Mouse (Mus musculus) kidney, embryonic 14.5 days (tissue): ENCODE measurements at regions not wholly inside any gene's neighbourhood (a gene's known extent, or its start where the extent isn't known, plus 50 kb on each side); places are given as distances from the start of the nearest gene placed in this dataset.
A peak's percentile ranks its signal among the peaks of the same experiment; 100 is the strongest.
"Not testable (repeated sequence)": the region's sequence is repeated elsewhere in the genome, so short reads cannot be mapped to it uniquely, and the experiment has no call there.

Experiments
- ATAC-seq: fragments of 200-750 bp; cut with Nextera tagmentation; 2 replicates; pipeline ENCODE4 v1.8.0; 2017; ENCODE audit warnings: moderate number of reproducible peaks, mild to moderate bottlenecking, moderate TSS enrichment, moderate library complexity; ENCODE audit not compliant: low FRiP score, low TSS enrichment
- H3K27ac ChIP-seq: fragments of 300-500 bp; sonication (generic); 2 replicates; pipeline ENCODE4 v1.5.1; 2014; ENCODE audit warnings: low read depth, mild to moderate bottlenecking, low read length, moderate library complexity, mixed read lengths
- H3K27me3 ChIP-seq: fragments of 300-500 bp; sonication (generic); 2 replicates; pipeline ENCODE4 v1.6.1; 2014; ENCODE audit warnings: mild to moderate bottlenecking, low read length; ENCODE audit not compliant: control insufficient read depth, insufficient read depth
- H3K36me3 ChIP-seq: fragments of 300-500 bp; sonication (generic); 2 replicates; pipeline ENCODE4 v1.6.1; 2014; ENCODE audit warnings: low read length, mixed read lengths; ENCODE audit not compliant: control insufficient read depth, insufficient read depth
- H3K4me1 ChIP-seq: fragments of 300-500 bp; sonication (generic); 2 replicates; pipeline ENCODE4 v1.6.1; 2014; ENCODE audit warnings: low read length, mixed read lengths; ENCODE audit not compliant: control insufficient read depth, insufficient read depth
- H3K4me2 ChIP-seq: fragments of 300-500 bp; sonication (generic); replicated peaks from 2 replicates; pipeline ENCODE4 v1.6.1; 2014; ENCODE audit warnings: low read depth, mild to moderate bottlenecking, low read length
- H3K4me3 ChIP-seq: fragments of 300-500 bp; sonication (generic); 2 replicates; pipeline ENCODE4 v1.5.1; 2014; ENCODE audit warnings: mild to moderate bottlenecking, low read length
- H3K9ac ChIP-seq: fragments of 300-500 bp; sonication (generic); 2 replicates; pipeline ENCODE4 v1.6.1; 2014; ENCODE audit warnings: low read depth, mild to moderate bottlenecking, low read length, moderate library complexity
- H3K9me3 ChIP-seq: fragments of 300-500 bp; sonication (generic); 2 replicates; pipeline ENCODE4 v1.6.1; 2016; ENCODE audit warnings: low read length; ENCODE audit not compliant: control insufficient read depth
- WGBS: fragments of 180-500 bp; shearing (Covaris S2); extraction: QIAGEN DNeasy Blood & Tissue Kit; methylation state at CpG from one replicate; pipeline ENCODE4 v1.1.7; 2014; 5-methylcytosine and 5-hydroxymethylcytosine counted together

DNA sequence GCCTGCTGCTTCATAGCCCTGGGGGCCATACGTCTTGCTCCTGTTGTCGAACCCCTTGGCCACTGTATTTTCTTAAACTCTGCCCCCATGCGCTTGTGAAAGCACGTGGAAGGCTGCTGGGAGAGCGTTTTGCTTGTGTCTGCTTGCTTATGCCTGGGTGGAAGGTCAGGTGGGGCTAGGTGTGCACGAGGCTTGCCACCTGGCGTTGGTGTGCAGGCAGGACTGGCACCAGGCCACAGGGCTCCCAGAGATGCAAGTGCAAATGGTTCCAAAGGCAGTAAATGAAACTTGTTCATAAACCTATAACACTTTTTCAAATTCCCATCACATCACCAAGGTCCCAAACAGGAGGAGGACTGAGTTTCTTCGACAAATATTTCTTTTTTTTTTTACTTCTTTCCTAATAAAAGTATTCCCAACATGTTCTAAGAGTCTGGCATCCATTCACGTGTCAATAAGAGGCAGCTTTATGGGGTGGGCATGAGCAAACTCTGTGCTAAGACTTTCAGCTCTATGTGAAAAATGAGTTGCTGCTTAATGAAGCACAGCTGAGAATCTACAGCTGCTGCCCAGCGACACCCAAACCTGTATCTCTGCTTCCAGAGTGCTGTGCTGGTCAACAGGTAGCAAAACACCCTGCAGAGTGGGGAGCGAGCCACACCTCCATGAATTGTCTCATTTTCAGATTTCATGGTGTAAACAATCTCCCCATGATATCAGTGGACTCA lies 116.0 kb upstream of the Gmds start:
- Histone ChIP-seq H3K9ac (no peak overlapping the region), H3K4me3 (no peak overlapping the region), H3K27me3 (no peaks in the 10 kb centered on the region), H3K4me1 (peaks cover 13% of the 10 kb centered on the region; the same call in 1 of the 2 replicates), H3K4me2 (no peak overlapping the region), H3K9me3 (no peaks in the 10 kb centered on the region), H3K27ac (no peak overlapping the region), H3K36me3 (no peaks in the 10 kb centered on the region)
- ATAC-seq = peak; percentile 50; the same call in 1 of the 2 replicates
- WGBS = 25% methylated on average over 11 of the region's 11 CpGs

DNA sequence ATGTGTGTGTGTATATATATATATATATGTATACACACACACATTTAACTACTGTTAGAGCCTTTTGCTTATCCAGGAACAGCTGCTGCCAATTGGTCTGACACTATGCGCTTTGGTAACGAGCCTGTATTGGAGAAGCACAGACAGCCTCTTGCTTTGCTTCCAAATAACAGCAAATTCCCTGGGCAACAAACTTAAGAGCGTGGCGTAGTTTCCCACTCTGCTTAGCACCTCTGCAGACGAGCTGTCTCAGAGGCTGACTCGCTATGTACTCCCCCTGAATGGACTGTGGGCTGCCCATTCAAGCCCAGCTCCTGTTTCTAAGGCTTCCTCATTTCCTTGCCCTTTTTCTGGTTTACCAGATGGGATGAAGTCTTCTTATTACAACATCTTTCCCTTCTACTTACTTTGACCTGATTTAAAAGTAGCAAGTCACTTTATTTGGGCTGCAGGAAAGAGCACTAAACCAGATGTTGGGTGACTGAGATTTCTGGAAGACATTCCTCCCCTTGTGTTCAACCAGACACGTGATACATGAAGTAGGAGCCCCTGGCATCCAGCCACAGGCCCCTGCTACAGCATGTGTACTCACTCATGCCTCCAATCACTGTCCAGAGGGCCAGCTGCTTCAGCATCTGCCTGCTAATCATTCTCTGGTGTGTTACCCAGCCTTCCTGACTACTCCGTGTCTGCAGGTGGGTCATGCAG lies 111.3 kb upstream of the Gmds start:
- Histone ChIP-seq H3K36me3 (no peaks in the 10 kb centered on the region), H3K4me2 (no peak overlapping the region), H3K9ac (no peak overlapping the region), H3K4me1 (peaks cover 9% of the 10 kb centered on the region; the same call in 1 of the 2 replicates), H3K4me3 (no peak overlapping the region), H3K9me3 (no peaks in the 10 kb centered on the region), H3K27me3 (no peaks in the 10 kb centered on the region), H3K27ac (no peak overlapping the region)
- peak; percentile 60 for ATAC-seq
- WGBS = 32% methylated on average over 8 of the region's 8 CpGs

DNA sequence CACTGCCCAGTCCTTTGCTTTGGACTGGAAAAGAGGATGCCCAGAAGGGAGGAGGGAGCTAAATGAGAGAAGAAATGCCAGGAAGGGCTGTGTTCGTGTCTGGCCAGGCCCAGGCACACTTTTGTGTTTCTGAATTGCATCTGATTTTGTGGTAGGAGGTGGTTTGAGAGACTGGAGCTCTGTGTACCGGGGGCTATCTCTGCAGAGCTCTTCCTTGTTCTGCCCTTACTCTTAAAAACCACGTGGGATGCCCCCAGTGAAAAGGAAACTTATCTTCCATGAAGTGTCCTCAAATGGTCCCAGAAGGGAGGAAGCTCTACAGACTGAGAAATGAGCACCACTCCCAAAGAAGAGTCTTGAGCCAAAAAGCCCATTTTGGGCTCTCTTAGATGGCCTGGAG lies 106.0 kb upstream of the Gmds start:
- H3K9me3 ChIP-seq = no peaks in the 10 kb centered on the region
- ATAC-seq = no peak
- no peaks in the 10 kb centered on the region for H3K27me3 ChIP-seq
- 72% methylated on average over 3 of the region's 3 CpGs for WGBS
- no peaks in the 10 kb centered on the region for H3K4me1 ChIP-seq
- H3K27ac ChIP-seq = no peak overlapping the region
- no peak overlapping the region for H3K4me2 ChIP-seq
- H3K36me3 ChIP-seq = no peaks in the 10 kb centered on the region
- no peak overlapping the region for H3K4me3 ChIP-seq
- H3K9ac ChIP-seq = no peak overlapping the region

DNA sequence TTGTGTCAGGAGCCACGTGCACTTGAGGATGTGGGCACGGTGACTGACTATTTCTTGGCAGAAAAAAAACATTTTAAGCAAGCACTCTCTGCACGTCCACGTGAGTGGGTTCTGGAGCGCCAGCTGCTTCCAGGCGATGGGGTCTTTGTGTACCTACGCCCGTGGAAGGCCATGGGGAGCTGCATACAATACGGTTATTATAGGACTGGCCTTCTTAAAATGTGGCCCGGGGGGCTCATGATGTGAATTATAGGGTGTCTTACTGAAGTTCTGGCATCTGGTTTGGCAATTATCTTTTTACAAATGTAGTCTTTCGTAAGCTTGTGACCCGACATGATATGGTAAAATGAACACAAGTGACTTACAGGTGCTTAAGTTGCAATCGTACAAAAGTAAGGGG lies 103.5 kb upstream of the Gmds start:
- no peak overlapping the region for H3K9ac ChIP-seq
- no peaks in the 10 kb centered on the region for H3K9me3 ChIP-seq
- no peaks in the 10 kb centered on the region for H3K27me3 ChIP-seq
- no peak overlapping the region for H3K4me2 ChIP-seq
- no peak overlapping the region for H3K27ac ChIP-seq
- H3K36me3 ChIP-seq = no peaks in the 10 kb centered on the region
- no peaks in the 10 kb centered on the region for H3K4me1 ChIP-seq
- 88% methylated on average over 13 of the region's 13 CpGs for WGBS
- no peak for ATAC-seq
- no peak overlapping the region for H3K4me3 ChIP-seq

DNA sequence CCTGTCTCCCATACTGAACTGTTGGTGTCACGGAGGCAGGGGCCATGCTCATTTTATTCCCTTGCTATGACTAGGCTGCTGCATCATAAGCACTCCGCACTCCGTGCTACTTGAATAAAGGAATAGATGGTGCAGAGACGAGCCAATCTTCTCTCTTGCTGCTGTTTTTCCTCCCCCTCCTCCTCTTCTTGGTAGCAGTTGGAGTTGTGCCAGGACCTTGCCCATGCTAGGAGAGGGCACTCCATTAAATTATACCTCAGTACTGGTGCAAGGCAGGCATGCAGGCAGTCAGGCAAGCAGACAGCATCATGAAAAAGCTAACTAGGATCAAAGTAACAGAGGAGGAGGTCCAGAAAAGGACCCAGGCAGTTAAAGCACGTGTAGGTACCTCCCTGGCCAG lies 96.6 kb upstream of the Gmds start:
- Histone ChIP-seq H3K27me3 (no peaks in the 10 kb centered on the region), H3K36me3 (no peaks in the 10 kb centered on the region), H3K9ac (no peak overlapping the region), H3K27ac (no peak overlapping the region), H3K4me1 (no peaks in the 10 kb centered on the region), H3K4me3 (no peak overlapping the region), H3K4me2 (no peak overlapping the region), H3K9me3 (no peaks in the 10 kb centered on the region)
- no peak for ATAC-seq
- WGBS = 65% methylated on average over 5 of the region's 5 CpGs

DNA sequence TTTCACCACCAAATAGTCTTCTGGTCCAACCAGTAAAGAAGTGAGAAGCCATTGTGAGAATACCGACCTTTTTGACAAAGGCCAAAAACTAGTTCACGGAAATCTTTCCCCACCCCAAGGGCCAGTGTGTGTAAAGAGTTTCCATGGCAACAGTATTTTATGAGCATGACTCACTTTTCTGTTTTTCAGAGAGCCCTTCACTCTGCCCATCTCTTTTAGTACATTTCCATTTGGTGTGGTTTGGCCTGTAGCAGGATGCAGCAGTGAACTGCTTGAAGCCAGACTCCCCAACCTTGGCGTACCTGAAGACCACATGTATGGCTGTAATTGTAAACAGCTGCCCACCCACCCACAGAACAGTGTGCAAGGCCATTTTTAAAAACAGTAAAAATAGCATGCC lies 89.9 kb upstream of the Gmds start:
- ATAC-seq = no peak
- 61% methylated on average over 3 of the region's 3 CpGs for WGBS
- H3K9me3 ChIP-seq = no peaks in the 10 kb centered on the region
- no peaks in the 10 kb centered on the region for H3K36me3 ChIP-seq
- H3K27me3 ChIP-seq = no peaks in the 10 kb centered on the region
- no peak overlapping the region for H3K27ac ChIP-seq
- H3K4me2 ChIP-seq = no peak overlapping the region
- H3K9ac ChIP-seq = no peak overlapping the region
- H3K4me3 ChIP-seq = no peak overlapping the region
- no peaks in the 10 kb centered on the region for H3K4me1 ChIP-seq

DNA sequence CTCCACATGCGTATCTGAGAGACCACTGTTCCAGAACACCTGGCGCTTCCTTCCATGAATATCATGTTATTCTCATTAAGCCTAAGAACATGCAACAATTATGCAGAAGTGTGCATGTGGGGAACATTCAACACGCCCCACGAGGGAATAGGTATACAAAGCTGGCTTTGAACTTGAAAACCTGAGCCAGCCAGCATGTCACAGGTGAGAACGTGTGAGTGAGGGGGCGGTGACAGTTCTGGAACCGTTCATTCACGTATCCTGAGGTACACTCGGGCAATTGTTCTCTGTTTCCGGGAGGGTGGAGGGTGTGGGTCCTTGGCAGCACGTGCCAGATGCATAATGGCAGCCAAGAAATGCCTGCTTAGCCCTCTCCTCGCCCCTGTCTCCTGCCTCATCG lies 88.4 kb upstream of the Gmds start:
- ATAC-seq = no peak
- Histone ChIP-seq H3K4me2 (no peak overlapping the region), H3K9ac (no peak overlapping the region), H3K27me3 (no peaks in the 10 kb centered on the region), H3K9me3 (no peaks in the 10 kb centered on the region), H3K4me1 (no peaks in the 10 kb centered on the region), H3K27ac (no peak overlapping the region), H3K4me3 (no peak overlapping the region), H3K36me3 (no peaks in the 10 kb centered on the region)
- WGBS = 73% methylated on average over 13 of the region's 13 CpGs

DNA sequence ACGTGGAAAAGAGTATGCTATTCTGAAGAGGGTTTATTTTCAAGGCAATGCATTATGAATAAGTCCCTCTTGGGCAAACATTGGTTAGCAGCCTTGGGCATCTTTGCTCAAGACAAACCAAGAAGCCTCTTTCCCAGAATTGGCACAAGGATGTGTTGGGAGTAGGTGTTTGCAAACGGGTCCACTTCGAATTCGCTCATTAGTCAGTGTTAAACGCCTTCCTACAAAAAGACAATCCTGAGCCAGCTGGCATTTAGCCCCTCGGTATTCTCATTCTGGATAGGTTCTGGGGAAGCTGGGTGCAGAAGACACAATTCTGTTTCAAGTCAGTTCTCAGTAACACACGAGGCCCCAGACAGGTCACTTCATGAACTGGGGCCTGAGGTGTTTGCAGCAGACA lies 87.7 kb upstream of the Gmds start:
- Histone ChIP-seq H3K27ac (no peak overlapping the region), H3K4me3 (no peak overlapping the region), H3K9me3 (no peaks in the 10 kb centered on the region), H3K36me3 (no peaks in the 10 kb centered on the region), H3K27me3 (no peaks in the 10 kb centered on the region), H3K4me2 (no peak overlapping the region), H3K4me1 (no peaks in the 10 kb centered on the region), H3K9ac (no peak overlapping the region)
- WGBS = 71% methylated on average over 7 of the region's 7 CpGs
- ATAC-seq = no peak

DNA sequence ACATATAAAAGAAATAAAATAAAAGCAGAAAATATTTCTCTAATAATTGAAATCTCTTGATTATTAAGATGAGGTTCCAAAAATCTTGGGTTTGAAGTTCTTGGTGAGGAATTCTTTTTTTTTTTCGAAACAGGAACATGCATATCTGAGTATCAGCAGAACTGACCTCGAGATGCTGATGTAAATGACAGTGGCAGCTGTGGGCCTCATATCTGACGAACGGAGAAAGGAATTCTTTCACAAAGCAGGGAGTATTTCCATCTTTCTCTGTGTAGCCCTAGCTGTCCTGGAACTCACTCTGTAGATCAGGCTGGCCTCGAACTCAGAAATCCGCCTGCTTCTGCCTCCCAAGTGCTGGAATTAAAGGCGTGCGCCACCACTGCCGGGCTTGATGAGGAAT lies 86.0 kb upstream of the Gmds start:
- H3K36me3 ChIP-seq, H3K9me3 ChIP-seq, ATAC-seq, H3K4me3 ChIP-seq, H3K4me2 ChIP-seq, H3K9ac ChIP-seq, H3K4me1 ChIP-seq, H3K27me3 ChIP-seq, H3K27ac ChIP-seq: not testable (repeated sequence)
- 89% methylated on average over 9 of the region's 9 CpGs for WGBS
